Mouse (Mus musculus) olfactory bulb, adult 2 months (tissue): ENCODE measurements around the gene Lypd6b.

Experiments
- CTCF ChIP-seq: fragments of 200-500 bp; IDR thresholded peaks from 2 replicates; pipeline ENCODE4 v1.5.1; 2012; ENCODE audit warnings: low read depth, mild to moderate bottlenecking, low read length, moderate library complexity; ENCODE audit not compliant: insufficient read depth
- POLR2A ChIP-seq: fragments of 200-500 bp; IDR thresholded peaks from 2 replicates; pipeline ENCODE4 v1.6.1; 2012; ENCODE audit warnings: mild to moderate bottlenecking, low read depth, low read length, moderate library complexity; ENCODE audit not compliant: insufficient read depth

GRCm38 (mm10) chr2:49804448-49804847, 17.0 kb downstream of the Lypd6b start:
- TF ChIP-seq POLR2A (no peak), CTCF (no peak)
